Mouse (Mus musculus) G1E-ER4 (cell line): ENCODE results near the gene Map4. TPM values are rescaled to one million over a fixed set of nuclear protein-coding genes. Genes with fewer than 3 reads are reported as not detected.
A peak's percentile ranks its signal among the peaks of the same experiment; 100 is the strongest.

Experiments used
- GATA1 ChIP-seq: IDR thresholded peaks from one replicate; pipeline ENCODE4 v1.8.0; 2012; ENCODE audit warnings: low read length, inconsistent platforms
- polyA plus RNA-seq: library from polyadenylated mRNA; stranded (reverse); fragments of >175 nt; gene quantifications from 2 replicates; pipeline ENCODE4 v1.2.3, GENCODE M21; 2012

Gene Map4
- polyA plus RNA-seq, 1 experiment = 80.1 TPM

GRCm38 (mm10) chr9:110071843-110072242 is 140.6 kb downstream of the Map4 start:
- peak; percentile 5 for TF ChIP-seq GATA1

GRCm38 (mm10) chr9:110081066-110081465 is 149.8 kb downstream of the Map4 start:
- TF ChIP-seq GATA1 = no peak

DNA sequence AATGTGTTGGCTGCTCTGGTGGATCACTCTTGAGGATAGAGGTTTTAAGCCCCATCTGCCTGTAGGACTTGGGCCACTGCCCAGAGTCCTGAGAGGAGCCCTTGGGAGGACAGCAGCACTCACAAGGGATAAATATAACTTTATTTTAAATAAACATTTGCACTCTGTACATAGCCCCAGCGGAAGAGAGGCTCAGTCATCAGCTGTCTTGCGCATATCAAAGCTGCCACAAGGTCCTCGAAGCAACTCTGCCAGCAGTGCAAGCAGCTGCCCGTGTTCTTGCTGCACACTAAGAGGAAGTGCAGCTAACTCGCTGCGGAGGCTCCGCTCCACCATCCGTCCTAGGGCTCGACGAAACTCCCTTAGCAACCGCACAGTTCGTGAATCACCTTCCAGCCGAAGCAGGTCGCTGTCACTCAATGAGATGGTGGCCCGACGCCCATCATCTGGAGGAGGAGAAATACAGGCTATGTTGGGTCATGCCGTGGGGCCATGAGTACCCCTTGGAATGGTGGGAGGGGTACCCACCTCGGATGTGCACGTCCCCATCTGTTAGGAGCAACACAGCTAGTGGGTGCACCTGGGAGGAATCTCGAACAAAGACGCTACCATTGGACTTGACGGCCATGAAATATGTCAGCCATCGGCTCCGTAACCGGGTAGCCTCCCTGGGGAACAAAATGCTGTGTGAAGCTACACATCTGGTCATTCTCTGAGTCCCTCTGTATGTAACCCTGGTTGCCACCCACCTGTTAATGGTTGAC is 153.1 kb downstream of the Map4 start:
- no peak for TF ChIP-seq GATA1

- no peak for TF ChIP-seq GATA1
These were observed 154.4 kb downstream of the Map4 start for GRCm38 (mm10) chr9:110085693-110086092.

- TF ChIP-seq GATA1 = no peak
These were observed 162.0 kb downstream of the Map4 start for GRCm38 (mm10) chr9:110093303-110093702.

GRCm38 (mm10) chr9:110094761-110095160 is 163.5 kb downstream of the Map4 start:
- TF ChIP-seq GATA1 = no peak

DNA sequence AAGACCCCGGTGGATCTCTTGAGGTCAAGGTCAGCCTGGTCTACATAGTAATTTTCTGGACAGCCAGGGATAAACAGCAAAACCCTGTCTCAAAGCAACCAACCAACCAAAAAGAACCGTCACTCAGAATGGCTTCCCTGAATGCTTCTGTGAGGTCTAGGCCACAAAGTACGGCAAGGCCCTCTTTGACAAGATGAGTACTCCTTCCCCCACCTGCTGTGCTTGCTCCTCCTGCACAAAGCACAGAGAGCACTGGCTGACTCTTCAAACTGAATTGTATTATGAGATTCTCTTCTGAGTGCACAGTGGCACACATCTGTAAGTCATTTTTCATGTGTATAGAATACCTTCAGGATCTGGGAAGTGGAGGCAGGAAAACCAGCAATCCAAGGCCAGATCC is 166.5 kb downstream of the Map4 start:
- no peak for TF ChIP-seq GATA1

GRCm38 (mm10) chr9:110100627-110101600 is 169.7 kb downstream of the Map4 start:
- TF ChIP-seq GATA1 = no peak

- TF ChIP-seq GATA1 = no peak
These were observed 185.2 kb downstream of the Map4 start for GRCm38 (mm10) chr9:110116353-110116976.

- no peak for TF ChIP-seq GATA1
These were observed 185.9 kb downstream of the Map4 start, which contains the start of gene Smarcc1 for GRCm38 (mm10) chr9:110116977-110117778. Gene Smarcc1 (plus strand): TSS chr9:110117708.

DNA sequence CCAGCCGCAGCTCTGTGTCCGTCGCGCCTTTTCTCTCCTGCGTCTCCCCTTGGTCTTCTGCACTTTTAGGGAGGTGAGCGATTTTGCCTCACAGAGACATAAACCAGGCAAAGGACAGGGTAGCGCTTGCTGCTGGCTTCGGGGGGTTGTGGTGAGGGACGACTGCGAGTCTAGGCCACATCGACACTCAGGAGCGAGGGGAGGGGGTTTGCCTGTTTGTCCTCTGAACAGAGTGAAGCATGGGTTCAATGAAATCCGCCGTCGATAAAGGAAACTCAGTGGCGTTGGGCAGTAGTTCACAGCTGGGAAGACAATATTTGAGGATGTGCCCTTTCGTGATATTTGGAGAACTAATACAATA is 186.5 kb downstream of the Map4 start, which contains the start of gene Dhx30:
Gene Dhx30 (minus strand): TSS at position 52 of the 361 bp plus-strand sequence.
- TF ChIP-seq GATA1 = no peak

- TF ChIP-seq GATA1 = no peak
These were observed 187.0 kb downstream of the Map4 start for GRCm38 (mm10) chr9:110118249-110118648.

DNA sequence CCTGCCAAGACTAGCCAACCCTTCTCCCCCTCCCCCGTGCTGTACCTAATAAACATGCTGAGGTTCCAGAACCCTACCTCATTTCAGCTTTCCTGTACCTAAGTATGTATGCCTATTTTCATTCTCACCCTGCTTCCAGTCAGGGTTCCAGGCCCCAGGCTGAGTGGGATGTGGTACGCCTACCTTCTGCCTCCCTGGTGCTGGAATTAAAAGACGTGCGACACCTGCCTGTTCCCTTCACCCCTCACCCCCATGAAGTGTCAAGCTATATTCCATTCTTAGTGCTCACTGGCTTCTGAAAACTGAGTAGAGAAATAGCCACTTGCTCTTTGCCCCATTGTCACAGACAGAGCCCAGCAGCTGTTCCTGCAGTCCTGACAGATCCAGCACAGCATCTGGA is 190.2 kb downstream of the Map4 start:
- TF ChIP-seq GATA1 = no peak

GRCm38 (mm10) chr9:110123322-110123721 is 192.1 kb downstream of the Map4 start:
- no peak for TF ChIP-seq GATA1
